Mouse (Mus musculus): Measurements from ENCODE around the gene Nmrk1.

The Nmrk1 gene

GRCm38 (mm10) chr19:18654330-18654729, 22.6 kb downstream of the Nmrk1 start:
- no peak for DNase-seq

GRCm38 (mm10) chr19:18654984-18655383, 23.2 kb downstream of the Nmrk1 start:
- no peak for DNase-seq

GRCm38 (mm10) chr19:18655999-18656398, 24.2 kb downstream of the Nmrk1 start:
- DNase-seq: no peak

GRCm38 (mm10) chr19:18658473-18658872, 26.7 kb downstream of the Nmrk1 start:
- DNase-seq: no peak

GRCm38 (mm10) chr19:18659349-18659748, 27.6 kb downstream of the Nmrk1 start:
- peak; percentile 50 for DNase-seq

- no peak for DNase-seq
These were observed 28.7 kb downstream of the Nmrk1 start for GRCm38 (mm10) chr19:18660466-18660865.

GRCm38 (mm10) chr19:18661683-18662082, 29.9 kb downstream of the Nmrk1 start:
- peak; percentile 20 for DNase-seq

- DNase-seq: no peak
These were observed 32.2 kb downstream of the Nmrk1 start for GRCm38 (mm10) chr19:18663904-18664303.

GRCm38 (mm10) chr19:18666966-18667365, 35.2 kb downstream of the Nmrk1 start:
- no peak for DNase-seq

GRCm38 (mm10) chr19:18669551-18669950, 37.8 kb downstream of the Nmrk1 start:
- no peak for DNase-seq

- DNase-seq: peak; percentile 100
These were observed 38.9 kb downstream of the Nmrk1 start, which contains the start of gene Carnmt1 for GRCm38 (mm10) chr19:18670608-18671007. Gene Carnmt1 (plus strand): TSS chr19:18670764.

- DNase-seq: peak; percentile 67
These were observed 39.4 kb downstream of the Nmrk1 start for GRCm38 (mm10) chr19:18671056-18671741.

- DNase-seq: no peak
These were observed 40.7 kb downstream of the Nmrk1 start for GRCm38 (mm10) chr19:18672498-18672897.

GRCm38 (mm10) chr19:18673116-18673515, 41.4 kb downstream of the Nmrk1 start:
- no peak for DNase-seq

GRCm38 (mm10) chr19:18682142-18682541, 50.4 kb downstream of the Nmrk1 start:
- peak; percentile 59 for DNase-seq

GRCm38 (mm10) chr19:18687556-18687955, 55.8 kb downstream of the Nmrk1 start:
- peak; percentile 68 for DNase-seq

- DNase-seq: peak; percentile 72
These were observed 60.4 kb downstream of the Nmrk1 start for GRCm38 (mm10) chr19:18692176-18692575.

GRCm38 (mm10) chr19:18692768-18693167, 61.0 kb downstream of the Nmrk1 start:
- no peak for DNase-seq

GRCm38 (mm10) chr19:18695116-18695515, 63.4 kb downstream of the Nmrk1 start:
- DNase-seq: no peak

- no peak for DNase-seq
These were observed 63.8 kb downstream of the Nmrk1 start for GRCm38 (mm10) chr19:18695552-18695951.
